Mouse (Mus musculus): ENCODE results near the gene Ckb. TPM values are rescaled to one million over a fixed set of nuclear protein-coding genes. Genes with fewer than 3 reads are reported as not detected.
"Not testable (repeated sequence)": the region's sequence is repeated elsewhere in the genome, so short reads cannot be mapped to it uniquely, and the experiment has no call there.

Ckb gene
- polyA plus RNA-seq (2012; rRNA removed) = 345 and 403 TPM in 2 replicates

DNA sequence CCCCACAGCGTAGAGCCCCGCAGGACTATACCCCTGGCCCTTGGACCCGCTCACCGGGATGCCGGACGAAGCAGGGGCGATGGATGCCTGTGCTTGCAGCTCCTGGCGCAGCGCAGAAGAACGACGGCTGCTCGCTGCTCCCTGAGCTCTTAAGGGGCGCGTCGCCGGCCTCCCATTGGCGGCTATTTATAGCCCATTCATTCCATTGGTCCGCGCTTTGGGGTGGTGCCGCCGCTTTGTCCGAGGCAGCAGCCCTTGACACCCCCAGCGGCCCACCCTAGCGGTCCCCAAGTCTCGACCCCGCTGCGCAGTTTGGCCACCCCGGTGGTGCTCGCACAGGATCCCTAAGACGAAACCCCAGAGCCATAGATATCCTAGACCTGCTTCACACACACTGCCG is at the start of gene Ckb:
Gene Ckb, minus strand, starts transcription at position 163 of the 400 bp plus-strand sequence.
- no peak for DNase-seq (ENCODE audit: low read depth)

DNA sequence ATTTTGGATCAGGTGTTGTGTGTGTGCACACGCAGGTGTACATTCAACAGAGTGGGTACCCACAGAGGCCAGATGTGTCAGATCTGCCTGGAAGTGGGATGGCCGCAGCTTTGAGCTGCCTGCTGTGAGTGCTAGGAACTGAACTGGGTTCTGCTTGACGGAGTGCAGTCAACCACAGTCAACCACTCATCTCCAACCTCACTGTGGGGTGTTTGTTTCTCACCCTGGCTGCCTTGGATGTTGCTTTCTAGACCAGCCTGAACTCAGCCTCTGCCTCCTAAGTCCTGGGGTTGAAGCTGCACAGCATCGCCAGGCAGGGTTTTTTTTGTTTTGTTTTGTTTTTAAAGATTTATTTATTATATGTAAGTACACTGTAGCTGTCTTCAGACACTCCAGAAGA is 48.1 kb upstream of the Ckb start:
- DNase-seq (ENCODE audit: low read depth) = no peak

DNA sequence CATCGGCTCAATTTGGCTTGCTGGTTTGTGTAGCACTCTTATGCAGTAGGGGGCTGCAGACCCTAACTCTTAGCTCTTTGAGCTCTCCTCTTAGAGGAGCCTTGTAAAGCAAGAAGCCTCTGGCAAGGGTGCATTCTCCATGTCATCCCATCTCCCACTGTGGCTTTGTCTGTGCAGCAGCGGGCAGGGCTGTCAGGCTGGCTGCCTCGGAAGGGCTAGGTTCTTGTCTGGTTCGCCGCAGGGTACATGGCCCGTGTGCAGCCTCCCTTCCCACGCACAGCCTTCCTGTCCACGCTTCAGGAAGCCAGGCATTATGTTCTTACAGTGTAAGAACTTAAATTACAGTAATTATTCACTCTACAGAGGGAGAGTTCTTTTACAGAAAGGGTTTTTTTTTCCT is 46.5 kb upstream of the Ckb start:
- no peak for DNase-seq (ENCODE audit: low read depth)

DNA sequence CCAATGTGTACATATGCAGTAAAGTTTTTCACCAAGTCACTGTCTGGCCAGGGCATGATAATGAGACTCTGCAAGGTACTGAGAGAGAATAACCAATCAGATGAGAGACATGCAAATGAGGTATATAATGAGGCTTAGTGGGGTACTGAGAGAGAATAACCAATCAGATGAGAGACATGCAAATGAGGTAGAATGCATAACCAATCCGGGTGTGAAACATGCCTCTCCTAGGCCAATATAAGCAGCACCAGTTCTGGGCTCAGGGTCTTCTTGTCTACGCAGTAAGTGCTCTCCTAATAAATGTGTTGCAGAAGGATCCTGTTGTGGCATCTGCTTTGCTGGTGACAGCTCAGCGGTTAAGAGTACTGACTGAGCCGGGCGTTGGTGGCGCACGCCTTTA is 44.4 kb upstream of the Ckb start:
- DNase-seq (ENCODE audit: low read depth) = no peak

GRCm38 (mm10) chr12:111713880-111714279 is 41.7 kb upstream of the Ckb start:
- DNase-seq (ENCODE audit: low read depth) = not testable (repeated sequence)

- DNase-seq (ENCODE audit: low read depth) = no peak
Observed at GRCm38 (mm10) chr12:111713004-111713651, 41.0 kb upstream of the Ckb start, which contains the start of the genes Bag5 and Apopt1. Gene Bag5 (minus strand): TSS chr12:111713257. Gene Apopt1 (plus strand): TSS chr12:111713261.

DNA sequence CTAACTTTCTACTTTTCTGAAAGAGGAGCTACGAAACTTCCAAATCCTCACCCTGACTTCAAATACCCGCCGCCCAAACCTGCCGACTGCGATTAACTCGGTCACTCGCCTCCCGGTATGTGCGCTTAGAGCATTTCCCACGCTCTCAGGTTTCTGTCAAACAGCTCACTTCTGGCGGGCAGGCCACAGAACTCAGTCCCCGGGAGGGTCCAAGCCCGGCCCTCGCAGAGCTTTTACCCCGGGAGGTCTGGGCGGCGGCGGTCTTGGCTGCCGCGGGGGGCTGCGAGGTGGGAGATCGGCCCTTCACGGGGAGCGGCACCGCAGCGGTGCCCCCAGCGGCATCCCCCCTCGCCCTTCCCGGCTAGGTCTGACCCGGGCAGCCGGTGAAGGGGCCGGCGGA is 40.3 kb upstream of the Ckb start:
- DNase-seq (ENCODE audit: low read depth) = no peak

DNA sequence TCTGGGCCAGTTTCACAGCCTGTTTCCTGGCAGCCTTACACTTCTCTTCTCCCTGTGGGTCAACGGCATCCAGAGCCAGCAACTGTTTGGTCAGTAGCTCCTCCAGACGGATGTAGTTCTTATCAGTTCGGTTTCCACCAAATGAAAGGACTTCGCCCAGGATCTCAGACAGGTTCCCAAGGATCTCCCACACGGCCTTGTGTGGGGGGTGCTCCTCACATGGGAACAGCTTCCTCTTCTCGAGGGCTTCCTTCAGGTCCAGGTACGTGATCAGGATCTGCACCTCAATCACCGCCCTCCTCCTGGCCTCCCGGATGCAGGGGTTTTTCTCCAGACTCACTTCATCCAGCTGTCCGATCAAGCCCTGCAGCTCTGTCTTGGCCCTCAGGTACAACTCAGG is 38.0 kb upstream of the Ckb start:
- no peak for DNase-seq (ENCODE audit: low read depth)

DNA sequence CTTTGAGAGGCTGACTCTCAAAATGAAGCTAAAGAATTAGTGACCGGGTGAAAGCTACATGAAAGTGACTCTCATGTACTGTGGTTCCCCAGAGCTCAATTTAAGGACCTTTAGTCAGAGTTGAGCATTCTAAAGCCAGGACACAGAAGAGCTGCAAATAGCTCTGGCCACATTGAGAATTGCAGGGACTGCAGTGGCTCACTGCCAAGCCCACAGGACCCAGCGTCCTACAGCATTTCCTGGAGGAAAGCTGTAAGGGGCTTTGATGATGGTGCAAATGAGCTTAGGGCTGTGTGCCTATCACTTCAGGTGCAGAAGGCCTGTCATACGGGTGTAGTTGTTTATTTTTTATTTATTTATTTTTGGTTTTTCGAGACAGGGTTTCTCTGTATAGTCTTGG is 36.0 kb upstream of the Ckb start:
- no peak for DNase-seq (ENCODE audit: low read depth)

DNA sequence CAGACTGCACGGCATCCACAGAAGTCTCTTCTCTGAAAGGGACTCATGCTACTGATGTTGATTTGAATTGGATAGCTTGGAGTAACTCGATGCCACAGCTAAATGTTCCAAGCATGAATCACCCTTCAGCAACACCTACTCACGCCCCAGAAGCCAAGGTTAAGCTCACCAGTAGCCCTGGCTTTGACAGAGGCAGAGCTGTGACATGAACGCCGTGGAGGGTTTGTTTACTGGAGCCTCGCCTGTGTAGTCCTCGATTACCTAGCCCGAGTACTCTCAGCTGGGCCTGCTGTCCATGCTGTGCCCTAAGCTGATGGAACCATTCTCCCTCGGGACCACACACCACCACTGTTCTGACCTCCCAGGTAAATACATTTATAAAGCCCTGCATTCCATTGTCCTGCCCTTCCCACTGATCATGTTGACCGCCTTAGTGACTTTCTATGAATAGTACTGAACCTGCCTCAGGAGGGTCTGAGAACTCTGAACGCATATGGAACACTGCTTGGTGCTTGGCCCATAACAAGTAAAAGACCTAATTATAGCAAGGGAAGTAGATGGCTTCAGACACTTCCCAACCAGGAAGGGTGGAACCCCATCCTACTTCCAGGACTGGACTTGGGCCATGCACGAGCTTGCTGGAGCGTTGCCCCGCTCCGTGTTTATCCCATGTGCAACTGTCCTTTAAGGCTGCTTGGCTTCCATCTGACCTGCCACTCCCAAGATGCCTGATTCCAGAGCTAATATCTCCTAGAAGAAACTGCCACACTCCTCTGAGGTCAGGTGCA is 33.2 kb upstream of the Ckb start:
- DNase-seq (ENCODE audit: low read depth) = no peak

DNA sequence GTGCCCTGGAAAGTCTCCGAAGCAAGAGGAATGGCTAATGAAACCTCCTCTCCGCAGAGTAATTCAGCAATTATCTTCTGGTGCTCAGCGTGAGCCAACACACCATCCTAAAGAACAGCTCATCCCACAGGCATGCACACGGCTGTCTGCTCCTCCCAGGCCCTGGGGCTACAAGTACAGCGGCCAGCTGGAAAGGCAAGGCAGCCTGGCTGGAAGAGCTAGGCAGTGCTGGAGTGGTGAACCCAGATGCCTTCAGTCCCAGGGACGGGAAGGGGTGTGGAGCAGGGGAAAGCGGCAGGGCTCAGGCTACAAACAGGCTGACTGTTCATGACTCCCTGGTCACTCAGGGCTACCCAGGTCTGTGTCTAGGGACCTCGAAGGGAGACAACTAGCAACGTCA is 32.5 kb upstream of the Ckb start:
- DNase-seq (ENCODE audit: low read depth) = no peak

GRCm38 (mm10) chr12:111703301-111703700 is 31.2 kb upstream of the Ckb start:
- no peak for DNase-seq (ENCODE audit: low read depth)

DNA sequence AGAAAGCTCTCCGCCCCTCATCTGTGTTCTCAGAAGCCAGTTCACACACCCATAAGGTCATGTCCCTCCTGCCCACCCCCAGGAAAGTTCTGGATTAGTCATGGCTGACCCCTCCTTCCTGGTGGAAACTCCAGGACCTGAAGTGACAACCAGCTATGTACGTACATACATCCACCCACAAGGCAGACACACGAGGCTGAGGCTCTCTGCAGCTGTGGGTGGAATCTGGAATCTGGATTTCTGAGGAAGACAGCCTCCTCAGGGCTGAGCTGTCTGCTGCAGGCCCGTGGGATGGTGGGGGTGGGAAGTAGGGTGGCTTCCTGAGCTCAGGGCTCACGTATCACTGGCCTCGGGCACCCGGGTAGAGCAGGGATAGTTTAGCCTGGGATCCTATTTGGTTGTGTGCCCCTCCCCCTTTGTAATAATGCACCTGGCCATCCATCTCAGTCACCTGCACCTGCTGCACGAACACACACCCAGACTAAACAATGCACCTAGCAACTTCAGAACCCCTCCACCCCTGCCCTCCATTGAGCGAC is 28.9 kb upstream of the Ckb start:
- no peak for DNase-seq (ENCODE audit: low read depth)

- DNase-seq (ENCODE audit: low read depth) = no peak
Observed at GRCm38 (mm10) chr12:111699542-111699941, 27.4 kb upstream of the Ckb start.

DNA sequence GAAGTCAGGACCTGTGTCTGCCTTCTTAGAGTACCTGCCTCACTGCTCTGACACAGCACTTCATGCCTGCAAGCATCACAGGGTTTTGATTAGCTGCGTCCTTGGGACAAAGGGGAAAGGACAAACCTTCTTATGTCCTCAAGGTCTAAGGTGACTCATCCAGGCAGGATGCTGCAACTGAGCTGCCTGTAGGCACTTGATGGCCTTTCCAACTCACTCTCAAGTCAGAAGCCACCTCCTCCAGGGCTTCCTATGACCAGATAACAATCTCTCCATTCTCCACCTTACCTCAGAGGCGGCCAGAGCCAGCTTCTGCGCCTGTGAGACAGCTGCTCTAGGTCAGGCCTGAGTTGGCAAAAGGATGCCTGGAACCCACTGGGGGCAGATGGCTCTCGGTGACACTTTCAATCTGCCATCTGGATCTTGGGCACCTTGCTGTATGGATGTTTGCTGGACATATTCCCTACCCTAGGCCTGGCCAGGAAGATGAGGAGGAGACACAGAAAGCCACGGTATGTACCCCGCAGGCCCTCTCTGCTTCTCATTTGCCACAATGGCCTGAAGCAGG is 26.3 kb upstream of the Ckb start:
- no peak for DNase-seq (ENCODE audit: low read depth)

- no peak for DNase-seq (ENCODE audit: low read depth)
Observed at GRCm38 (mm10) chr12:111697708-111698107, 25.6 kb upstream of the Ckb start.

DNA sequence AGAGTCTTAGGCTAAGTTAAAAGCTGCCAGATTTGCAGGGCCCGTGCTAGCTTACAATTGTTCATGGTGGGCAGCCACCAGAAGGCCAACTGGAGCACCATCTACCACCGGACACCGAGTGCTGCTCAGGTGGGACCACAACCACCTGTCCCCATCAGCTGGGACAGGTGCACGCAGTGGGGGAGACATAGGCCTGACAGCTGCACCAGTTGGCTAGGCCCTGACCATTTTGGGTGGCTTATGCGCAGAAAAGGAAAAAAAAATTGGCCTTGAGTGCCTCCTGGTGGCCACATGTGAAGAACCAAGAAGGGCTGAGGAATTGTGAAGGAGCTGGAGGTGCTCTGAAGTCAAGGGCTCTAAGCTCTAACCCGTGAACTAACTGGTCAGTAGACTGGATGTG is 24.1 kb upstream of the Ckb start:
- DNase-seq (ENCODE audit: low read depth) = no peak

GRCm38 (mm10) chr12:111694880-111695804 is 23.0 kb upstream of the Ckb start:
- DNase-seq (ENCODE audit: low read depth) = no peak

GRCm38 (mm10) chr12:111694271-111694781 is 22.2 kb upstream of the Ckb start:
- DNase-seq (ENCODE audit: low read depth) = no peak

- DNase-seq (ENCODE audit: low read depth) = no peak
Observed at GRCm38 (mm10) chr12:111693341-111694270, 21.5 kb upstream of the Ckb start.
